Mouse (Mus musculus) olfactory bulb, adult 2 months (tissue): ENCODE measurements around the gene 6030458C11Rik.

Experiments
- CTCF ChIP-seq: fragments of 200-500 bp; IDR thresholded peaks from 2 replicates; pipeline ENCODE4 v1.5.1; 2012; ENCODE audit warnings: low read depth, mild to moderate bottlenecking, low read length, moderate library complexity; ENCODE audit not compliant: insufficient read depth
- POLR2A ChIP-seq: fragments of 200-500 bp; IDR thresholded peaks from 2 replicates; pipeline ENCODE4 v1.6.1; 2012; ENCODE audit warnings: mild to moderate bottlenecking, low read depth, low read length, moderate library complexity; ENCODE audit not compliant: insufficient read depth

DNA sequence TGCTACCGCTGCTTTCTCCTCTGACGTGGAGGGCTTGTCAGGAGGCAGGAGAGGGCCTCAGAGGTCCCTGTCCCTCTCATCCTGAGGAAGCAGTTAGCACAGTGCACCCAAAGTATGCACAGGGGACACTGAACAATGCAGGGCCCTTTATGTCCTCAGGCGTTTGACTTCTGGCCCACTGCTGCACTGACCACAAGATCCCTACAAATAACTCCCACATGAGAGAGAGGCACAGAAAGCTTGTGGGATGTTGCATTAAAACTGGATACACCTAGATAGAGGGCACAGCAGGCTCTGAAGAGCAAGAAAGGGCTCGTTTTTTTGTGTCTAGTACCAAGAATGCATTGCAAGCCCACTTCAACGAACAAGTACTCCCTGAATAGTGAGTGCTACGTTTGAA lies 30.1 kb downstream of the 6030458C11Rik start:
- TF ChIP-seq POLR2A (no peak), CTCF (no peak)
